Mouse (Mus musculus) bone marrow, adult 2 months (tissue): ENCODE results near the gene Pmepa1. TPM values are rescaled to one million over a fixed set of nuclear protein-coding genes. Genes with fewer than 3 reads are reported as not detected.

Experiments used
- H3K27ac ChIP-seq: fragments of 200-500 bp; 2 replicates; pipeline ENCODE4 v1.5.1; 2012; ENCODE audit warnings: low read depth, mild to moderate bottlenecking, control low read depth, inconsistent platforms, low read length; ENCODE audit not compliant: control insufficient read depth, poor library complexity, insufficient read depth
- H3K4me1 ChIP-seq: fragments of 200-500 bp; 2 replicates; pipeline ENCODE4 v1.6.1; 2011; ENCODE audit warnings: low read length; ENCODE audit not compliant: control insufficient read depth, insufficient read depth
- H3K4me3 ChIP-seq: fragments of 200-500 bp; replicated peaks from 2 replicates; pipeline ENCODE3; 2011; ENCODE audit warnings: mild to moderate bottlenecking, low read depth, low read length, control low read depth; ENCODE audit not compliant: control insufficient read depth
- CTCF ChIP-seq: fragments of 200-500 bp; IDR thresholded peaks from 2 replicates; pipeline ENCODE4 v1.5.1; 2011; ENCODE audit warnings: low read length, control low read depth; ENCODE audit not compliant: control insufficient read depth, insufficient read depth
- POLR2A ChIP-seq: fragments of 200-500 bp; IDR thresholded peaks from 2 replicates; pipeline ENCODE4 v1.6.1; 2011; ENCODE audit warnings: low read depth, mild to moderate bottlenecking, control low read depth, low read length, borderline replicate concordance; ENCODE audit not compliant: control insufficient read depth
- WGBS: fragments of 180-500 bp; shearing (Covaris S2); methylation state at CpG from one replicate; pipeline ENCODE4 v1.1.7; 2018; 5-methylcytosine and 5-hydroxymethylcytosine counted together
- polyA plus RNA-seq: library from polyadenylated mRNA; stranded (reverse); fragments of >200 nt; gene quantifications from 2 replicates; pipeline ENCODE4 v1.2.4, GENCODE M21; 2011; ENCODE audit warnings: low replicate concordance; ENCODE audit not compliant: missing spikeins, insufficient read depth, insufficient read length

Gene Pmepa1
- polyA plus RNA-seq, 1 experiment: 12.5 TPM

GRCm38 (mm10) chr2:173183836-173184460, 92.4 kb downstream of the Pmepa1 start:
- Histone ChIP-seq H3K27ac (no peak overlapping the region), H3K4me1 (no peaks in the 10 kb centered on the region), H3K4me3 (no peak overlapping the region)
- TF ChIP-seq POLR2A (no peak), CTCF (peak; percentile 67)
- 5% methylated on average over 8 of the region's 8 CpGs for WGBS

- Histone ChIP-seq H3K4me1 (no peaks in the 10 kb centered on the region), H3K27ac (no peak overlapping the region), H3K4me3 (no peak overlapping the region)
- TF ChIP-seq CTCF: no peak
- TF ChIP-seq POLR2A: no peak
- WGBS: 84% methylated on average over 10 of the region's 10 CpGs
These were observed 93.0 kb downstream of the Pmepa1 start for GRCm38 (mm10) chr2:173183311-173183710.

- WGBS: 76% methylated on average over 7 of the region's 7 CpGs
- Histone ChIP-seq H3K4me1 (no peaks in the 10 kb centered on the region), H3K4me3 (no peak overlapping the region), H3K27ac (no peak overlapping the region)
- TF ChIP-seq POLR2A (no peak), CTCF (no peak)
These were observed 93.5 kb downstream of the Pmepa1 start for GRCm38 (mm10) chr2:173182796-173183195.

GRCm38 (mm10) chr2:173181901-173182300, 94.4 kb downstream of the Pmepa1 start:
- Histone ChIP-seq H3K4me3 (no peak overlapping the region), H3K27ac (no peak overlapping the region), H3K4me1 (no peaks in the 10 kb centered on the region; the same call in 1 of the 2 replicates)
- 83% methylated on average over 7 of the region's 7 CpGs for WGBS
- TF ChIP-seq CTCF (no peak), POLR2A (no peak)

- no peak overlapping the region for H3K4me3 ChIP-seq
- TF ChIP-seq POLR2A: no peak
- TF ChIP-seq CTCF: no peak
- H3K27ac ChIP-seq: no peak overlapping the region
- no peaks in the 10 kb centered on the region; the same call in 1 of the 2 replicates for H3K4me1 ChIP-seq
- 75% methylated on average over 5 of the region's 5 CpGs for WGBS
These were observed 94.8 kb downstream of the Pmepa1 start for GRCm38 (mm10) chr2:173181486-173181885.

- TF ChIP-seq POLR2A (no peak), CTCF (no peak)
- Histone ChIP-seq H3K4me3 (no peak overlapping the region), H3K4me1 (no peaks in the 10 kb centered on the region; the same call in 1 of the 2 replicates), H3K27ac (no peak overlapping the region)
- 73% methylated on average over 11 of the region's 11 CpGs for WGBS
These were observed 95.5 kb downstream of the Pmepa1 start for GRCm38 (mm10) chr2:173180721-173181388.

- Histone ChIP-seq H3K27ac (no peak overlapping the region), H3K4me3 (no peak overlapping the region), H3K4me1 (no peaks in the 10 kb centered on the region; the same call in 1 of the 2 replicates)
- no peak for TF ChIP-seq POLR2A
- TF ChIP-seq CTCF: no peak
- 82% methylated on average over 4 of the region's 4 CpGs for WGBS
These were observed 96.3 kb downstream of the Pmepa1 start for GRCm38 (mm10) chr2:173180026-173180425.

GRCm38 (mm10) chr2:173179046-173179445, 97.3 kb downstream of the Pmepa1 start:
- TF ChIP-seq CTCF (no peak), POLR2A (no peak)
- WGBS: 70% methylated on average over 7 of the region's 7 CpGs
- Histone ChIP-seq H3K27ac (no peak overlapping the region), H3K4me3 (no peak overlapping the region), H3K4me1 (no peaks in the 10 kb centered on the region; the same call in 1 of the 2 replicates)

GRCm38 (mm10) chr2:173177951-173178350, 98.4 kb downstream of the Pmepa1 start:
- peaks cover 2% of the 10 kb centered on the region; the same call in 1 of the 2 replicates for H3K4me1 ChIP-seq
- no peak overlapping the region for H3K27ac ChIP-seq
- no peak overlapping the region for H3K4me3 ChIP-seq
- TF ChIP-seq CTCF (no peak), POLR2A (no peak)
- 77% methylated on average over 8 of the region's 8 CpGs for WGBS
